Mouse (Mus musculus): ENCODE results near the gene Has1. TPM values are rescaled to one million over a fixed set of nuclear protein-coding genes. Genes with fewer than 3 reads are reported as not detected.

The Has1 gene
- polyA plus RNA-seq, 1 experiment from 2014 or later = 1.3 TPM

GRCm38 (mm10) chr17:17827658-17828190 is 27.3 kb downstream of the Has1 start:
- H3K4me2 ChIP-seq = peak overlapping the region; percentile 87
- peaks cover 26% of the 10 kb centered on the region for H3K36me3 ChIP-seq
- no peaks in the 10 kb centered on the region for H3K27me3 ChIP-seq
- peak overlapping the region; percentile 100 for H3K27ac ChIP-seq
- H3K9me3 ChIP-seq = no peaks in the 10 kb centered on the region
- H3K9ac ChIP-seq = peak overlapping the region; percentile 93
- ATAC-seq (ENCODE audit: insufficient number of reproducible peaks, insufficient read depth, low FRiP score, low TSS enrichment, low read depth) = no peak; the same call in 1 of the 2 replicates
- peaks cover 38% of the 10 kb centered on the region for H3K4me1 ChIP-seq
- WGBS = under 1% methylated on average over 13 of the region's 13 CpGs
- peak overlapping the region; percentile 87 for H3K4me3 ChIP-seq

- peak; percentile 83 for ATAC-seq (ENCODE audit: insufficient number of reproducible peaks, insufficient read depth, low FRiP score, low TSS enrichment, low read depth)
- peak within 1 kb of the TSS; percentile 87 for H3K4me2 ChIP-seq
- H3K4me3 ChIP-seq = peak within 1 kb of the TSS; percentile 87
- under 1% methylated on average over 39 of the region's 42 CpGs for WGBS
- H3K9ac ChIP-seq = peak within 1 kb of the TSS; percentile 93
- no peaks in the 10 kb centered on the region for H3K27me3 ChIP-seq
- H3K4me1 ChIP-seq = peaks cover 32% of the 10 kb centered on the region
- H3K9me3 ChIP-seq = no peaks in the 10 kb centered on the region
- H3K27ac ChIP-seq = peak within 1 kb of the TSS; percentile 100
- peaks cover 18% of the 10 kb centered on the region for H3K36me3 ChIP-seq
These were observed 28.0 kb downstream of the Has1 start, which contains the start of gene Spaca6 for GRCm38 (mm10) chr17:17826751-17827657. Gene Spaca6 (plus strand): TSS chr17:17827158.

GRCm38 (mm10) chr17:17825921-17826591 is 28.9 kb downstream of the Has1 start:
- no peaks in the 10 kb centered on the region for H3K27me3 ChIP-seq
- under 1% methylated on average over 20 of the region's 22 CpGs for WGBS
- peaks cover 23% of the 10 kb centered on the region for H3K4me1 ChIP-seq
- H3K9ac ChIP-seq = peak overlapping the region; percentile 93
- no peaks in the 10 kb centered on the region for H3K9me3 ChIP-seq
- H3K4me2 ChIP-seq = peak overlapping the region; percentile 87
- ATAC-seq (ENCODE audit: insufficient number of reproducible peaks, insufficient read depth, low FRiP score, low TSS enrichment, low read depth) = peak; percentile 29
- H3K4me3 ChIP-seq = peak overlapping the region; percentile 87
- peaks cover 9% of the 10 kb centered on the region for H3K36me3 ChIP-seq
- peak overlapping the region; percentile 100 for H3K27ac ChIP-seq

- Histone ChIP-seq H3K4me1 (peaks cover 5% of the 10 kb centered on the region), H3K4me3 (no peak overlapping the region), H3K27ac (no peak overlapping the region), H3K36me3 (no peaks in the 10 kb centered on the region), H3K27me3 (no peaks in the 10 kb centered on the region), H3K9me3 (no peaks in the 10 kb centered on the region), H3K4me2 (no peak overlapping the region), H3K9ac (no peak overlapping the region)
- ATAC-seq (ENCODE audit: insufficient number of reproducible peaks, insufficient read depth, low FRiP score, low TSS enrichment, low read depth) = no peak
- 74% methylated on average over 6 of the region's 6 CpGs for WGBS
These were observed 31.2 kb downstream of the Has1 start for GRCm38 (mm10) chr17:17823612-17824336.

- no peak overlapping the region for H3K4me2 ChIP-seq
- H3K9ac ChIP-seq = no peak overlapping the region
- ATAC-seq (ENCODE audit: insufficient number of reproducible peaks, insufficient read depth, low FRiP score, low TSS enrichment, low read depth) = no peak
- no peaks in the 10 kb centered on the region for H3K27me3 ChIP-seq
- no peak overlapping the region for H3K27ac ChIP-seq
- peaks cover 6% of the 10 kb centered on the region for H3K4me1 ChIP-seq
- no peaks in the 10 kb centered on the region for H3K9me3 ChIP-seq
- 51% methylated on average over 2 of the region's 2 CpGs for WGBS
- no peaks in the 10 kb centered on the region for H3K36me3 ChIP-seq
- no peak overlapping the region for H3K4me3 ChIP-seq
These were observed 59.5 kb downstream of the Has1 start for GRCm38 (mm10) chr17:17795527-17795926.

MicroRNAs encoded within 50 kb of the gene (microRNA counts, 519-probe panel; counts per million panel counts)
- 5,378 counts per million, percentile 97 among the panel's probes with 10 or more counts for microRNA mmu-let-7e
- microRNA mmu-miR-125a-3p = 3,675 counts per million, percentile 81 among the panel's probes with 10 or more counts
- microRNA mmu-miR-125a-5p = 5,758 counts per million, percentile 99 among the panel's probes with 10 or more counts
- 4,746 counts per million, percentile 94 among the panel's probes with 10 or more counts for microRNA mmu-miR-99b

Small RNA genes lying within 50 kb of the gene (microRNA-seq; reads per million reads assigned to microRNA genes)
- gene Gm25927 (not detected), gene Mir125a (3,635 reads per million, percentile 88 among the genes with 10 or more reads in this experiment), gene Mir99b (25,240 reads per million, percentile 97 among the genes with 10 or more reads in this experiment), gene Mirlet7e (not detected)

Other genes with a start within 250 kb of the Has1 start
- gene Lnpep, start 230.2 kb downstream of the Has1 start, polyA plus RNA-seq (2015; fragmentation: Nextera tagmentation; extraction: Ambion mirVana) = 11.5 and 13.3 TPM in 2 replicates
- gene Vmn2r90, start 151.5 kb downstream of the Has1 start, polyA plus RNA-seq (2015; fragmentation: Nextera tagmentation; extraction: Ambion mirVana) = not detected in 2 replicates
- 51.9 and 52.6 TPM in 2 replicates for gene Spaca6, start 28.0 kb downstream of the Has1 start, polyA plus RNA-seq (2015; fragmentation: Nextera tagmentation; extraction: Ambion mirVana)
- 0.19 TPM in 1 of 2 replicates, not detected in the other for gene Fpr1, start 28.7 kb upstream of the Has1 start, polyA plus RNA-seq (2015; fragmentation: Nextera tagmentation; extraction: Ambion mirVana)
- gene Fpr2, start 32.6 kb upstream of the Has1 start, polyA plus RNA-seq (2015; fragmentation: Nextera tagmentation; extraction: Ambion mirVana) = not detected in 2 replicates
- not detected in 2 replicates for gene Fpr3, start 32.6 kb upstream of the Has1 start, polyA plus RNA-seq (2015; fragmentation: Nextera tagmentation; extraction: Ambion mirVana)
- gene Fpr-rs4, start 166.5 kb upstream of the Has1 start, polyA plus RNA-seq (2015; fragmentation: Nextera tagmentation; extraction: Ambion mirVana) = not detected in 2 replicates
- gene Vmn2r124, start 194.2 kb upstream of the Has1 start, polyA plus RNA-seq (2015; fragmentation: Nextera tagmentation; extraction: Ambion mirVana) = 0.03 TPM in 1 of 2 replicates, not detected in the other
- gene Vmn2r91, start 229.8 kb upstream of the Has1 start, polyA plus RNA-seq (2015; fragmentation: Nextera tagmentation; extraction: Ambion mirVana) = not detected in 2 replicates